Mouse (Mus musculus) ovary, adult 10 weeks (tissue): ENCODE results near the gene Samd4. TPM values are rescaled to one million over a fixed set of nuclear protein-coding genes. Genes with fewer than 3 reads are reported as not detected.

Source experiments
- polyA plus RNA-seq: library from polyadenylated mRNA; stranded (reverse); fragments of 350-450 nt; fragmentation: Illumina TruSeq; extraction: RNeasy Lipid Tissue Mini Kit (QIAGEN cat#74804); gene quantifications from one replicate; pipeline ENCODE4 v1.2.3, GENCODE M21; 2014

The Samd4 gene
- 15.2 TPM for polyA plus RNA-seq

DNA sequence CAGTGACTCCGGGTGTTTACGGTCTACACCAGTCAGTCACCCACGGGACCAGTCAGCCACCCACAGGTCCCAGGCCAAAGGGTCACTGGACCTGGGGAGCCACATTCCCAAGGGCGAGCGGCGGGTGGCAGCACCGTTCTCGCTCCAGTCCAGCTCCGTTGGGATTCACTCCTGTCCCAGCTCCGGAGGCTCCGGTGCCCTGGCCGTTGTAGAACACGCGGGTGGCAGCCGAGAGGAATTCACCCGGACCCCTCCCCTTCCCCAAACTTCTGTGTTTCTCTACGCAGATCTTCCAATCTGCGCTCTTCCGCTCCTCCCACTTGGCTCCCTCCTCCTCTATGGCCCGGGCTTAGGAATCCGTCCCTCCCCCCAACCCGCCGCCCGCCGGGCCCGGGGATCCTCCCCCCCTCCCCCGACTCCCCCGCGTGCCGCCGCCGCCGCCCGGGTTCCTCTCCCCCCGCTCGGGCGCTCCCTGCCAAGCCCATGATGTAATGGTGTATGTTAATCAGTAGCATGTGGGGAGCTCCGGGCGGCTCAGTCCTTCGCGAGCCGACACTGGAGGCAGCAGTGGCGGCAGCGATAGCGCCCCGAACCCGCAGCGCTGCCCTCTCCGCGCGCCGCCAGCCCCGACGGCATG lies at the start of gene Samd4:
Samd4 (plus strand) TSS at position 424 of the 637 bp plus-strand sequence.

Other genes with a start within 250 kb of the Samd4 start
- 24.8 TPM for gene Cdkn3, start 122.3 kb upstream of the Samd4 start, polyA plus RNA-seq
- 371 TPM for gene Cnih1, start 94.4 kb upstream of the Samd4 start, polyA plus RNA-seq
- 317 TPM for gene Gmfb, start 60.6 kb upstream of the Samd4 start, polyA plus RNA-seq
- gene Cgrrf1, start 50.7 kb upstream of the Samd4 start, polyA plus RNA-seq = 30.2 TPM